Mouse (Mus musculus) bone marrow macrophage, adult 2 months (primary cell): ENCODE measurements around the gene Srsf11.

Experiments used
- CTCF ChIP-seq: IDR thresholded peaks from 2 replicates; pipeline ENCODE4 v1.5.1; 2012; ENCODE audit warnings: low read depth, mild to moderate bottlenecking, low read length, moderate library complexity
- POLR2A ChIP-seq: IDR thresholded peaks from 2 replicates; pipeline ENCODE4 v1.6.1; 2012; ENCODE audit warnings: mild to moderate bottlenecking, low read depth, low read length, borderline replicate concordance

DNA sequence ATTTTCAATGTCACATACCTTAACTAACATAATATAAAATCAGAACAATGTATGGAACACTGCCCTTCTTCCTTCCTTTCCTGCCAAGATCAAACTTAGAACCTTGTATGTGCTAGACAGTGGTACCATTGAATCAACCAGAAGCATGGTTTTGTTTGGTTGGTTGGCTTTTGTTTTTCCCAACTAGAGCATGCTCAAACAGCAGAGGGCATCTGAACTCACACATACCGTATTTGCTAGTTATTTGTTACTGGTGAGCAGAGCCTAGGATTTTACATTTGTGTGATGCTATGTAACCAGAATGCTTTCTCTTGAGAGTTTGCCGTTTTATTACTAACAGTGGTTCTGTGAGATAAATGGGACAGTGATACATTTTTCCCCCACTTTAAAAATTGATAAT, 13.1 kb upstream of the Srsf11 start:
- TF ChIP-seq CTCF (no peak), POLR2A (no peak)
